Mouse (Mus musculus) heart, postnatal 0 days (tissue): ENCODE data around the gene Nt5dc2. TPM values are rescaled to one million over a fixed set of nuclear protein-coding genes. Genes with fewer than 3 reads are reported as not detected.
A peak's percentile ranks its signal among the peaks of the same experiment; 100 is the strongest.

Source experiments
- ATAC-seq: fragments of 200-750 bp; cut with Nextera tagmentation; 2 replicates; pipeline ENCODE4 v1.8.0; 2017; ENCODE audit warnings: low read depth, moderate number of reproducible peaks, moderate library complexity; ENCODE audit not compliant: insufficient read depth
- DNase-seq: peaks from one replicate; pipeline ENCODE4 v3.0.0-alpha.2; 2016; ENCODE audit warnings: low spot score
- H3K27ac ChIP-seq: fragments of 300-500 bp; sonication (generic); 2 replicates; pipeline ENCODE4 v1.5.1; 2014; ENCODE audit warnings: low read depth, mild to moderate bottlenecking
- H3K27me3 ChIP-seq: fragments of 300-500 bp; sonication (generic); 2 replicates; pipeline ENCODE4 v1.6.1; 2014; ENCODE audit warnings: low read length, mixed read lengths; ENCODE audit not compliant: control insufficient read depth, insufficient read depth
- H3K36me3 ChIP-seq: fragments of 300-500 bp; sonication (generic); replicated peaks from 2 replicates; pipeline ENCODE4 v1.6.1; 2014; ENCODE audit warnings: low read length, mixed read lengths; ENCODE audit not compliant: control insufficient read depth, insufficient read depth
- H3K4me1 ChIP-seq: fragments of 300-500 bp; sonication (generic); 2 replicates; pipeline ENCODE4 v1.6.1; 2014; ENCODE audit warnings: antibody characterized with exemption; ENCODE audit not compliant: control insufficient read depth, insufficient read depth
- H3K4me2 ChIP-seq: fragments of 300-500 bp; sonication (generic); 2 replicates; pipeline ENCODE4 v1.6.1; 2014; ENCODE audit warnings: low read depth, mild to moderate bottlenecking, low read length, moderate library complexity
- H3K4me3 ChIP-seq: fragments of 300-500 bp; sonication (generic); 2 replicates; pipeline ENCODE4 v1.5.1; 2014; ENCODE audit warnings: low read depth, low read length
- H3K9ac ChIP-seq: fragments of 300-500 bp; sonication (generic); replicated peaks from 2 replicates; pipeline ENCODE4 v1.6.1; 2014; ENCODE audit warnings: low read depth, low read length, mixed read lengths
- H3K9me3 ChIP-seq: fragments of 300-500 bp; sonication (generic); replicated peaks from 2 replicates; pipeline ENCODE4 v1.6.1; 2016; ENCODE audit warnings: low read length; ENCODE audit not compliant: control insufficient read depth
- CTCF ChIP-seq: IDR thresholded peaks from 2 replicates; pipeline ENCODE4 v1.5.1; 2016; ENCODE audit warnings: antibody characterized with exemption, control low read depth, low read depth
- EP300 ChIP-seq: IDR thresholded peaks from 2 replicates; pipeline ENCODE4 v1.6.1; 2016; ENCODE audit warnings: antibody characterized with exemption, low read depth
- WGBS: fragments of 180-500 bp; shearing (Covaris S2); extraction: QIAGEN DNeasy Blood & Tissue Kit; methylation state at CpG from one replicate; pipeline ENCODE4 v1.1.7; 2014; 5-methylcytosine and 5-hydroxymethylcytosine counted together
- polyA plus RNA-seq: library from polyadenylated mRNA; unstranded; fragments of >200 nt; fragmentation: Nextera tagmentation; extraction: Ambion mirVana; gene quantifications from 2 replicates; pipeline ENCODE4 v1.2.1, GENCODE M21; 2015
- total RNA-seq: library from RNA; depleted of rRNA; stranded (reverse); fragments of >200 nt; gene quantifications from 2 replicates; pipeline ENCODE4 v1.2.3, GENCODE M21; 2014; ENCODE audit warnings: low replicate concordance

Nt5dc2 gene
- total and polyA plus RNA-seq, 2 experiments from 2014 or later, result 146 to 212 TPM

- no peak overlapping the region for H3K4me2 ChIP-seq
- 50% methylated on average over 9 of the region's 9 CpGs for WGBS
Observed at GRCm38 (mm10) chr14:31125106-31126075, 5.5 kb upstream of the Nt5dc2 start.

GRCm38 (mm10) chr14:31126826-31127225 lies 4.0 kb upstream of the Nt5dc2 start:
- H3K4me1 ChIP-seq, result peaks cover 40% of the 10 kb centered on the region
- WGBS, result 87% methylated on average over 8 of the region's 8 CpGs
- peaks cover 28% of the 10 kb centered on the region for H3K36me3 ChIP-seq
- TF ChIP-seq EP300 (no peak), CTCF (no peak)
- H3K27me3 ChIP-seq, result no peaks in the 10 kb centered on the region
- H3K4me3 ChIP-seq, result no peak overlapping the region
- no peak overlapping the region for H3K9ac ChIP-seq
- peak overlapping the region; percentile 30; the same call in 1 of the 2 replicates for H3K4me2 ChIP-seq
- ATAC-seq (no peak), DNase-seq (no peak)
- H3K9me3 ChIP-seq, result no peaks in the 10 kb centered on the region
- peak overlapping the region; percentile 65; the same call in 1 of the 2 replicates for H3K27ac ChIP-seq

More at GRCm38 (mm10) chr14:31125106-31126075, 5.5 kb upstream of the Nt5dc2 start:
- no peak for TF ChIP-seq EP300
- TF ChIP-seq CTCF, result no peak
- no peaks in the 10 kb centered on the region for H3K9me3 ChIP-seq
- no peak overlapping the region for H3K9ac ChIP-seq
- no peak overlapping the region for H3K4me3 ChIP-seq
- ATAC-seq, result no peak
- peaks cover 33% of the 10 kb centered on the region for H3K36me3 ChIP-seq
- H3K27me3 ChIP-seq, result no peaks in the 10 kb centered on the region
- H3K27ac ChIP-seq, result peak overlapping the region; percentile 57
- no peak for DNase-seq
- H3K4me1 ChIP-seq, result peaks cover 34% of the 10 kb centered on the region

- peak; percentile 84 for DNase-seq
- TF ChIP-seq EP300, result no peak; the same call in 1 of the 2 replicates
- peak; percentile 31 for TF ChIP-seq CTCF
- peak overlapping the region; percentile 75 for H3K9ac ChIP-seq
- H3K27me3 ChIP-seq, result no peaks in the 10 kb centered on the region
- peak overlapping the region; percentile 68 for H3K4me3 ChIP-seq
- H3K4me2 ChIP-seq, result peak overlapping the region; percentile 77
- ATAC-seq, result peak; percentile 63
- H3K36me3 ChIP-seq, result peaks cover 20% of the 10 kb centered on the region
- under 1% methylated on average over 23 of the region's 23 CpGs for WGBS
- peaks cover 55% of the 10 kb centered on the region for H3K4me1 ChIP-seq
- peak overlapping the region; percentile 96 for H3K27ac ChIP-seq
- no peaks in the 10 kb centered on the region for H3K9me3 ChIP-seq
Observed at GRCm38 (mm10) chr14:31128101-31128825, 2.6 kb upstream of the Nt5dc2 start.

- TF ChIP-seq EP300 (no peak; the same call in 1 of the 2 replicates), CTCF (peak; percentile 59)
- under 1% methylated on average over 33 of the region's 33 CpGs for WGBS
- ATAC-seq, result peak; percentile 93
Observed at GRCm38 (mm10) chr14:31128826-31129219, 2.0 kb upstream of the Nt5dc2 start, which contains the start of gene Smim4. Smim4 (minus strand) TSS chr14:31128956.

More at GRCm38 (mm10) chr14:31128826-31129219, 2.0 kb upstream of the Nt5dc2 start, which contains the start of gene Smim4:
- H3K4me2 ChIP-seq, result peak within 1 kb of the TSS; percentile 77
- peak; percentile 100 for DNase-seq
- H3K4me1 ChIP-seq, result peaks cover 58% of the 10 kb centered on the region
- no peaks in the 10 kb centered on the region for H3K27me3 ChIP-seq
- H3K9ac ChIP-seq, result peak within 1 kb of the TSS; percentile 75
- peaks cover 14% of the 10 kb centered on the region for H3K36me3 ChIP-seq
- H3K4me3 ChIP-seq, result peak within 1 kb of the TSS; percentile 68
- H3K9me3 ChIP-seq, result no peaks in the 10 kb centered on the region
- peak within 1 kb of the TSS; percentile 96 for H3K27ac ChIP-seq
